Mouse (Mus musculus) stomach, embryonic 14.5 days (tissue): ENCODE results near the gene Dpp9. TPM values are rescaled to one million over a fixed set of nuclear protein-coding genes. Genes with fewer than 3 reads are reported as not detected.
A peak's percentile ranks its signal among the peaks of the same experiment; 100 is the strongest.

Source experiments
- ATAC-seq: fragments of 200-750 bp; cut with Nextera tagmentation; 2 replicates; pipeline ENCODE4 v1.8.0; 2017; ENCODE audit warnings: low read depth, moderate TSS enrichment; ENCODE audit not compliant: insufficient number of reproducible peaks, insufficient read depth, low FRiP score
- H3K27ac ChIP-seq: fragments of 300-500 bp; sonication (generic); 2 replicates; pipeline ENCODE4 v1.5.1; 2014; ENCODE audit warnings: mild to moderate bottlenecking, low read length, moderate library complexity, mixed read lengths
- H3K27me3 ChIP-seq: fragments of 300-500 bp; sonication (generic); 2 replicates; pipeline ENCODE4 v1.6.1; 2014; ENCODE audit warnings: low read length, control low read depth, mixed read lengths; ENCODE audit not compliant: control insufficient read depth, insufficient read depth
- H3K36me3 ChIP-seq: fragments of 300-500 bp; sonication (generic); 2 replicates; pipeline ENCODE4 v1.6.1; 2014; ENCODE audit warnings: mild to moderate bottlenecking, control low read depth, low read length, moderate library complexity, mixed read lengths; ENCODE audit not compliant: control insufficient read depth, insufficient read depth
- H3K4me1 ChIP-seq: fragments of 300-500 bp; sonication (generic); 2 replicates; pipeline ENCODE4 v1.6.1; 2014; ENCODE audit warnings: low read length, control low read depth, mixed read lengths; ENCODE audit not compliant: control insufficient read depth, insufficient read depth
- H3K4me2 ChIP-seq: fragments of 300-500 bp; sonication (generic); replicated peaks from 2 replicates; pipeline ENCODE4 v1.6.1; 2014; ENCODE audit warnings: low read depth, low read length, control low read depth
- H3K4me3 ChIP-seq: fragments of 300-500 bp; sonication (generic); 2 replicates; pipeline ENCODE4 v1.5.1; 2014; ENCODE audit warnings: low read depth, low read length, control low read depth
- H3K9ac ChIP-seq: fragments of 300-500 bp; sonication (generic); replicated peaks from 2 replicates; pipeline ENCODE4 v1.6.1; 2014; ENCODE audit warnings: low read depth, mild to moderate bottlenecking, control low read depth, low read length, moderate library complexity, mixed read lengths
- H3K9me3 ChIP-seq: fragments of 300-500 bp; sonication (generic); 2 replicates; pipeline ENCODE4 v1.6.1; 2016; ENCODE audit warnings: low read depth, low read length, control low read depth; ENCODE audit not compliant: control insufficient read depth
- WGBS: fragments of 180-500 bp; shearing (Covaris S2); extraction: QIAGEN DNeasy Blood & Tissue Kit; methylation state at CpG from one replicate; pipeline ENCODE4 v1.1.7; 2014; 5-methylcytosine and 5-hydroxymethylcytosine counted together
- polyA plus RNA-seq: library from polyadenylated mRNA; unstranded; fragments of >200 nt; fragmentation: Nextera tagmentation; extraction: Ambion mirVana; gene quantifications from 2 replicates; pipeline ENCODE4 v1.2.1, GENCODE M21; 2014

Dpp9 gene
- polyA plus RNA-seq, 1 experiment from 2014 or later, result 30.2 TPM

- H3K4me1 ChIP-seq, result no peaks in the 10 kb centered on the region
- 83% methylated on average over 10 of the region's 10 CpGs for WGBS
- H3K36me3 ChIP-seq, result peaks cover 86% of the 10 kb centered on the region
- ATAC-seq, result peak; percentile 84
- no peak overlapping the region for H3K9ac ChIP-seq
- no peaks in the 10 kb centered on the region for H3K27me3 ChIP-seq
- H3K9me3 ChIP-seq, result no peaks in the 10 kb centered on the region
- no peak overlapping the region for H3K27ac ChIP-seq
- no peak overlapping the region for H3K4me3 ChIP-seq
- H3K4me2 ChIP-seq, result no peak overlapping the region
Measured at GRCm38 (mm10) chr17:56206276-56206884, 12.3 kb downstream of the Dpp9 start.

DNA sequence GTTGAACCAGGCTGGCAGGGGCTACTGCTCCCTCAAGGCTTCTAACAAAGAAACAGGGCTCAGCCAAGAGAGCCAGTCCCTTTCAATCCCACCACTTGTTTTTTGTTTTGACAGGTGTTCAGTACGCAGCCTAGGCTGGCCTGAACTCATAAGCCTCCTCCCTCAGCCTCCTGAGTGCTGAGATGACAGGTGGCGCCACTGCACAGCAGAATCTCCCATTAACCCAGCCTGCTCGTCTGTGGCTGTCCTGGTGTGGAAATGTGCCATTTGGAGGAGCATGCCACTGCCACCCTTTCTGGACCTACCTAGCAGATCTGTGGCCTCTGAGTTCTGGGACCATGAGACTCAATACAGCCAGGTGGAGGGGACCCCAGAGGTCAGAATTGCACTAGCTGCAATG is 15.0 kb downstream of the Dpp9 start:
- WGBS, result 62% methylated on average over 3 of the region's 3 CpGs
- no peaks in the 10 kb centered on the region for H3K4me1 ChIP-seq
- H3K4me2 ChIP-seq, result no peak overlapping the region

GRCm38 (mm10) chr17:56202476-56202875 is 16.2 kb downstream of the Dpp9 start:
- 92% methylated on average over 8 of the region's 8 CpGs for WGBS
- Histone ChIP-seq H3K4me3 (no peak overlapping the region), H3K4me1 (no peaks in the 10 kb centered on the region), H3K9me3 (no peaks in the 10 kb centered on the region), H3K27me3 (no peaks in the 10 kb centered on the region), H3K4me2 (no peak overlapping the region), H3K9ac (no peak overlapping the region), H3K36me3 (peaks cover 72% of the 10 kb centered on the region), H3K27ac (no peak overlapping the region)
- ATAC-seq, result no peak

More for the DNA sequence above, 15.0 kb downstream of the Dpp9 start:
- H3K27me3 ChIP-seq, result no peaks in the 10 kb centered on the region
- H3K4me3 ChIP-seq, result no peak overlapping the region
- no peak for ATAC-seq
- no peak overlapping the region for H3K9ac ChIP-seq
- H3K9me3 ChIP-seq, result no peaks in the 10 kb centered on the region
- no peak overlapping the region for H3K27ac ChIP-seq
- peaks cover 67% of the 10 kb centered on the region for H3K36me3 ChIP-seq

DNA sequence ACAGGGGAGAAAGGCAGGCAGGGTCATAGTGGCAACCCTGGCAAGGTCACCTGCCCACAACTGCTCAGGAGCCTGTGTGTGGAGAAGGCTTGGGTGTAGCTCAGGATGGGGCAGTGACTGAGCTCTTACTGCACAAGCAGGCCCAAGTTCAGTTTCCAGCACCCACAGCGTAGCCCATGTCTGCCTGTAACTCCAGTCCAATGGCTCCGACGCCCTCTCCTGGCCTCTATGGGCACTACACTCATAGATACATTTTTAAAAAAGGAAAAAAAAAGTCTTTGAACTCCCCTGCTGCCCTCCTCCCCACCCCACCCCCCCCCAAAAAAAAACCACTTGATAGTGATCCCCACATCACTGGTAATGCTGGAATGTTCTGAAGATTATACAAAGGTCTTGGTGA is 17.1 kb downstream of the Dpp9 start:
- H3K36me3 ChIP-seq, result peaks cover 76% of the 10 kb centered on the region
- no peak for ATAC-seq
- no peak overlapping the region for H3K4me2 ChIP-seq
- H3K27ac ChIP-seq, result no peak overlapping the region
- H3K9ac ChIP-seq, result no peak overlapping the region
- no peaks in the 10 kb centered on the region for H3K4me1 ChIP-seq
- no peaks in the 10 kb centered on the region for H3K9me3 ChIP-seq
- H3K27me3 ChIP-seq, result no peaks in the 10 kb centered on the region
- H3K4me3 ChIP-seq, result no peak overlapping the region
- WGBS, result 72% methylated on average over 3 of the region's 3 CpGs

- Histone ChIP-seq H3K9me3 (no peaks in the 10 kb centered on the region), H3K27me3 (no peaks in the 10 kb centered on the region), H3K9ac (no peak overlapping the region), H3K4me1 (no peaks in the 10 kb centered on the region), H3K27ac (no peak overlapping the region), H3K4me3 (no peak overlapping the region), H3K36me3 (peaks cover 77% of the 10 kb centered on the region), H3K4me2 (no peak overlapping the region)
- 87% methylated on average over 9 of the region's 9 CpGs for WGBS
- no peak for ATAC-seq
Measured at GRCm38 (mm10) chr17:56200586-56200985, 18.1 kb downstream of the Dpp9 start.

DNA sequence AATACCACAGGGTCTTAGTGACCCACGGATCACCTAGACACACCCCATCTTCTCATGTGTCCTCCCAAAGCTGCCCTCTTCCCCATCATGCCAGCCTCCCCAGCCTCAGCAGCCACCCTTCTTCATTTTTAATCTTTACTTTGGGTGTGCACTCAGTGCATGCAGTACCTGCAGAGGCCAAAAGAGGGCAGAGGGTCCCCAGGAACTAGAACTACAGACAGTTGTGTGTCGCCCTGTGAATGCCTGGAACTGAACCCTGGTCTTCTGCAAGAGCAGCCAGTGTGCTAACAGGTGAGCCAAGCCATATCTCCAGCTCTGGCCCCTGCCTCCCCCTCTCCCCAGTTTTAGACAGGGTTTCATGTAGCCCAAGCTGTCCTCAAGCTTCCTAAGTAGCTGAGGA is 21.8 kb downstream of the Dpp9 start:
- Histone ChIP-seq H3K27me3 (no peaks in the 10 kb centered on the region), H3K4me1 (no peaks in the 10 kb centered on the region), H3K4me2 (no peak overlapping the region), H3K27ac (no peak overlapping the region), H3K9me3 (no peaks in the 10 kb centered on the region), H3K36me3 (peaks cover 77% of the 10 kb centered on the region), H3K4me3 (no peak overlapping the region), H3K9ac (no peak overlapping the region)
- ATAC-seq, result no peak
- WGBS, result 73% methylated on average over 2 of the region's 2 CpGs

DNA sequence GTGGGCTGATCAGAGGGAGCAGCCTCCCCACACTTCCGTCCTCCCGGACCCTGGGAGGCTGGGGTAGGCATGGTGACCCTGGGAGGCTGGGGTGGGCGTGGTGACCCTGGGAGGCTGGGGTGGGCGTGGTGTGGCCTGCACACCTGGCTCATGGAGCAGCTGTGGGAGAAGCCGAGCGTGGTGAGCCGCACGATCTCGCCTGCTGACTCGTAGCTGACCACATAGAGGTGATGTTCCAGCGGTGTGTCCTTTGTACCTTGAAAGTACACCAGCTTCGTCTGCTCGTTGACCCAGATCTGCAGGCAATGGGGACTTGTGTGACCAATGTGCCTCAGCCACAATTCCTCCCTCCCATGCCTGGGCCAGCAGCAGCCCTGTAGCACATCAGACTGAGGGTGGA is 23.9 kb downstream of the Dpp9 start:
- Histone ChIP-seq H3K27ac (no peak overlapping the region), H3K9ac (no peak overlapping the region), H3K4me1 (no peaks in the 10 kb centered on the region), H3K4me2 (no peak overlapping the region), H3K4me3 (no peak overlapping the region), H3K36me3 (peaks cover 75% of the 10 kb centered on the region), H3K27me3 (no peaks in the 10 kb centered on the region), H3K9me3 (no peaks in the 10 kb centered on the region)
- ATAC-seq, result no peak
- 79% methylated on average over 13 of the region's 13 CpGs for WGBS

- H3K9ac ChIP-seq, result no peak overlapping the region
- no peaks in the 10 kb centered on the region for H3K4me1 ChIP-seq
- no peak overlapping the region for H3K27ac ChIP-seq
- 85% methylated on average over 12 of the region's 12 CpGs for WGBS
- no peak for ATAC-seq
- no peak overlapping the region for H3K4me3 ChIP-seq
- H3K36me3 ChIP-seq, result peaks cover 79% of the 10 kb centered on the region
- H3K27me3 ChIP-seq, result no peaks in the 10 kb centered on the region
- H3K9me3 ChIP-seq, result no peaks in the 10 kb centered on the region
- H3K4me2 ChIP-seq, result no peak overlapping the region
Measured at GRCm38 (mm10) chr17:56194357-56194756, 24.3 kb downstream of the Dpp9 start.

DNA sequence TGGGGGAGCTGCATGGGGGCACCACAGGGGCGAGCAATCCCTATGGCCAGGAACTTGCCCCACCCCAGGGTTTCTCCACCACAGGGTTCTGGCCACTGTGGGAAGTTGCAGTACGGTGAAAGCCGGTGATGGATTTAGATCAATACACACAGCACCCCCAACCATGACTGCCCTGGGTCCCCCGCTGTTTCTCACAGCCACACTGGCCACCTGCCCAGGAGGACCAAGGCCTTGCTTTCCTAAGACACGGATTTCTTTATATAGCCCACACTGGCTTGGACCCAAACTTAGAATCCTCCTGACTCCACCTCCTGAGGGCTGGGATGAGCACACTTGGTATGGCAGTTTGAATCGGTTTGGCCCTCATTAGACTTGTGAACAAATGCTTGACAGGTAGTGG is 27.4 kb downstream of the Dpp9 start:
- Histone ChIP-seq H3K9me3 (no peaks in the 10 kb centered on the region), H3K9ac (no peak overlapping the region), H3K36me3 (peaks cover 77% of the 10 kb centered on the region), H3K4me1 (no peaks in the 10 kb centered on the region), H3K27me3 (no peaks in the 10 kb centered on the region), H3K4me3 (no peak overlapping the region), H3K27ac (no peak overlapping the region), H3K4me2 (no peak overlapping the region)
- no peak for ATAC-seq
- WGBS, result 87% methylated on average over 6 of the region's 6 CpGs
